Mouse (Mus musculus) kidney, postnatal 10 days (tissue): Measurements from ENCODE around the gene Klb.
A peak's percentile ranks its signal among the peaks of the same experiment; 100 is the strongest.

Experiments used
- DNase-seq: peaks from one replicate; pipeline ENCODE4 v3.0.0; 2021; ENCODE audit warnings: mixed read lengths

Klb gene

DNA sequence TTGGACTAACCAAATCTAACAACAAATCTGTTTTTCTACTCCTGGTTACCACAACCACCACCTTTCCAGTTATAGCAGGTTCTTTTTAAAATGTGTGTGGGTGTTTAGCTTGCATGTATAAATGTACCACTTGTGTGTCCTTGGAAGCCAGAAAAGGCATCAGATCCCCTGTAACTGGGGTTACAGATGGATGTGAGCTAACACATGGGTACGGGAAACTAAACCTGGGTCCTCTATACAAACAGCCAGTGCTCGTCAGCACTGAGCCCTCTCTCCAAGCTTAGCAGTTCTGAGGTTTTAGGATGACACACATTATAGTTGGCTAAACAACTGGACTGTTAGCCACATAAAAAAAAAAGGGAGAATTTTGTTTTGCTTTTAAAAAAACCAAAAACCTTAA, 37.6 kb downstream of the Klb start:
- DNase-seq: no peak

DNA sequence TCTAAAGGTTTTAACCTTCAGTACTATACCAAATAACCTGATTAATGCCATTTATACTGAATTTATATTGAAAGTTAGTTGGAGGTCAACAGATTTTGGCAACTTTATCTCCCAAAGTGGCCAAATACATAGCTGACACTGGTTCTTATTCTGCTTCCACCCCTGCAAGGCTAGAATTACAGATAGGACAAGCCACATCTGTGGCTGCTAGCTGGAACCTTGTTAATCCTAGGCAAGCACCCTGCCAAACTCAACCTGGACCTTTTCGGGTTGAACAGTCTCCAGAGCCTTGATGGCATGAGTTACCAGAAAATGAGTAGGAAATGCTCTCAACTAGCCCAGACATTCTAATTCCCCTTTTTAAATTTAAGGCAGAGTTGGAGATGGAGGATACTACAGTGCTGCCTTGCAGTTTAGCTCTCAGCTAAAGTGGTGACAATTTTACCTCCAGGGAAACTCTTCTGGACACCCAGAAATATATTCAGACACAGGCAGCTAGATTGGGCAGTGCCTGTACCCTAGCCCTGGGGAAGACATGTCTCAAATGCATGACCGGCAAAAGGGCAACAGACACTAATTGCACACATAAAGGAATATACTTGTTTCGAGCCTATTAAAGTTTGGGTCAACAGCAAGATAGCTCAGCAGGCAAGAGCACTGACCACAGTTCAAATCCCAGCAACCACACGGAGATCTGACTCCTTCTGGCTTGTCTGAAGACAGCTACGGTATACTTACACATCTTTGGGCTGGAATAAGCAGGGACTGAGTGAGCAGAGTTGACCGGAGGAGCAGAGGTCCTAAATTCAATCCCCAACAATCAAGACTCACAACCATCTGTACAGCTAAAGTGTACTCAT, 39.1 kb downstream of the Klb start:
- DNase-seq: no peak

DNA sequence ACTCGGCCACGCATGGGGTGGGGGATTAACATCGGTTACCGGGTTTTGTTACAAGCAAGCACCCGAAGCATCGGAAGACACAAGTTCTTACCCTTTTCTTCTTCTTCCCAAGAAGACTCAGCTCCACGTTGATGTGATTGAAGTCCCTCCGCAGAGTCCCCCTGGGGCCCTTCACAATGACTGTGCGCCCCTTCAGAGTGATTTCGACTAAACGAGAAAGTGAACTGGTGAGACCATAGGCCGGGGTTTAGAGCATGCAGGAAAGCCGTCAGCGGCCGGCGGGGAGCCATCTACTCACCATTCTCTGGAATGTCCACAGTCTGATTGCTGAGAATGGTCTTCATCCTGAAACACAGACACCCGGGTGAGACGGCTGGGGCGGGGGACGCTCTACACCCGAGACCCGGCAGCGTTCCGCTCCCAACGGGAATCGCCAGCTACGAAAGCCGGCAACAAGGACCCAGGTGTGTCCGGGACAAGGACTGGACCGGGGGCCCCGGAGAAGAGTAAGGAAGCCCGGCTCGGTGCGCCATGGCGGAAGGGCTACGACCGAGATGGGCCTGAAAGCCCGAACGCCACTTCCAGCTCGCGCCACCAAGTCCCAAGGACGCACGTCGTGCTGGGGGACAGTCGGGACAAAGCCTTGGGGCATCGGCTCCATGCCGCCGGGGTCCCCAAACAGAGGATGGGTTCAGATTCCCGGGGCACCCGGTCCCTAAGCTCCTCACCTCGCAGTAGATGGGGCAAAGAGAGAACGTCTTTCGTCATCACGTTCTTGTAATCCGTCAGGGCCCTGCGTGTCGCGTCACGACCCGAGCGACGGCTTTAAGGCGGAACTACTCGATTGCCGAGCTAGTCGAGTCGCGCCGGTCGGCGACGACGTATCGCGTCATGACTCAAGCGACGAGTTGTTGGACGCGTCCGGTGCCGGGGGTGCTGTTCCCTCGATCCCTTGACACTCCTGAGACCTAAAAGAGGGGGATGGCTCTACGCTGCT, 42.8 kb downstream of the Klb start, which contains the start of the genes Rpl9 and Lias:
Gene Rpl9, minus strand, starts transcription at position 797 of the 997 bp plus-strand sequence.
Gene Lias, plus strand, starts transcription at position 850 of the 997 bp plus-strand sequence.
- DNase-seq: peak; percentile 99

DNA sequence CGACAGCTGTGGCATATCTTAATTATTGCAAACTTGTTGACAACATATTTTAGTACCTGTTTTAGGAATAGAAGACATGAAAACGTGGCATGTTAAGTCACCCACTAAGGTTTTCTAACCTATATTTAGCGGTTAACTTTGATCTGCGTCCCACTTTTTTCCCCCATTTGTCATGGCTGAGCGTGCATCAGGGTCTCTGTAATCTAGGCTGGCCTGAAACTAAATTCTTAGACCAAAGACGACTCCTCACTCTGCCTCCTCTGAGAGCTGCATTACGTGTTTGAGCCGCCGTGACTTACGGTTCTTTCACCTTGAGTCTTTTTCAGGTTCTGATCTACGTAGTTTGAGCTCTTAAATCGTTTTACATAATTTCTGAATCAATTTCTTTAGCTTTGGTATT, 43.6 kb downstream of the Klb start:
- DNase-seq: no peak

DNA sequence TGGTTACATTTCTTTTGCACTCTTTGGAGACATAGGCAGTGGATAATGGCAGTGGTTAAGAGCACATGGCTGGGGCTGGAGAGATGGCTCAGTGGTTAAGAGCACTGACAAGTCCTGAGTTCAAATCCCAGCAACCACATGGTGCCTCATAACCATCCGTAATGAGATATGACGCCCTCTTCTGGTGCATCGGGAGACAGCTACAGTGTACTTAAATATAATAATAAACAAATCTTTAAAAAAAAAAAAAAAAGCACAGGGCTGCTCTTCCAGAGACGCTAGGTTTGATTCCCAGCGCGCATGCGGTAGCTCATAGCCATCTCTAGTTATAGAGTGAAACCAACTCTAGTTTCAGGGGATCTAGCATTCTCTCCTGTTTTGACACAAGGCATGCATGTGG, 46.3 kb downstream of the Klb start:
- DNase-seq: no peak

DNA sequence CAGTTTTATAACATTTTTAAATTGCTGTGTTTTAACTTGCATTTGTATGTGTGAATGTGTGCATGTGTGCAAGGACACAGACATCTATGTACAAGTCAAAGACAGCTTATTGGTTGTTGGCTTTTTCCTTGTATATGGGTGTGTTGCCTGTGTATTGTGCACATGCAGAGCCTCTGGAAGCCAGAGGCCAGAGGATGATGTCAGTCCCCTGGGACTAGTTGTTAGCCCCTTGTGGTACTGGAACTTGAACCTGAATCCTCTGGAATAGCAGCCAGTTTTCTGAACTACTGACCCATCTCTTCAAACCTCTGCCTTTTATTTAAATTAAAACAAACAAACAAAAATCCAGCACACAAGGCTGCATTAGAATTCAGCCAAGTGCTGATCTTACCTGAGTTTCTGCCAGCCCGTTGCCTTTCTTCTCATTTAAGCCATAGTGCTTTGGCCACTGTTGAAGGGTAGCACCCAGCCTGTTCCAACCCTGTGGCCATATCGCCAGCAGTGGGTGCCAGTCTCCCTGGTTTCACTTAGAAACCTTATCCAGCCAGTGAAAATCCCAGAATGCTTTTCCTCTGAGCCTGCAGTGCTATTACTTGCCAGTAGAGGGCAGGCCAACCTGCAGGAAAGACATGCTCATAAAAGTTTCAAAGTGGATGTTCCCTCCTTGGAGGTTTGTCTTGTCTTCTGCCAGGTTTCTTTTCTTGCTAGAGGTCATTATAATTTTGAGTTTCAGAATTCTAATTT, 53.3 kb downstream of the Klb start:
- peak; percentile 90 for DNase-seq

DNA sequence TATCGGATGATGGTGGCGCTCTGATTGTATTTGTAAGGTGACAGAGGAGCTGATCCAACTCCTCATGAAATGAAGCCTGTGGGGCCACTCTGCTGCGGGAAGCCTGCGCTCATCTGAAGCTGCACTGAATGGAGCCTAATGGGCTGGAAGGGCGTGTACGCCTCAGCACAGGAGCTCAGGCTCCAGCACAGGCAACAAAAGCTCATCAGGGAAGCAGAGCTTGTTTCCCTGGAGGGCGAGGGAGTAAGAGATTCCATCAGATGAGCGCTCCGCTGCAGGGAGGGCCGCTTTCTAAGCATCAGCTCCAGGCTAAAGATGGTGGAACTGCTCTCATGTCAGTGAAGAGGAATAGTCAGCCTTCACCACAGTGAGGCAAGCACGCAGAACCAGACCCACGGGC, 59.9 kb downstream of the Klb start:
- no peak for DNase-seq

DNA sequence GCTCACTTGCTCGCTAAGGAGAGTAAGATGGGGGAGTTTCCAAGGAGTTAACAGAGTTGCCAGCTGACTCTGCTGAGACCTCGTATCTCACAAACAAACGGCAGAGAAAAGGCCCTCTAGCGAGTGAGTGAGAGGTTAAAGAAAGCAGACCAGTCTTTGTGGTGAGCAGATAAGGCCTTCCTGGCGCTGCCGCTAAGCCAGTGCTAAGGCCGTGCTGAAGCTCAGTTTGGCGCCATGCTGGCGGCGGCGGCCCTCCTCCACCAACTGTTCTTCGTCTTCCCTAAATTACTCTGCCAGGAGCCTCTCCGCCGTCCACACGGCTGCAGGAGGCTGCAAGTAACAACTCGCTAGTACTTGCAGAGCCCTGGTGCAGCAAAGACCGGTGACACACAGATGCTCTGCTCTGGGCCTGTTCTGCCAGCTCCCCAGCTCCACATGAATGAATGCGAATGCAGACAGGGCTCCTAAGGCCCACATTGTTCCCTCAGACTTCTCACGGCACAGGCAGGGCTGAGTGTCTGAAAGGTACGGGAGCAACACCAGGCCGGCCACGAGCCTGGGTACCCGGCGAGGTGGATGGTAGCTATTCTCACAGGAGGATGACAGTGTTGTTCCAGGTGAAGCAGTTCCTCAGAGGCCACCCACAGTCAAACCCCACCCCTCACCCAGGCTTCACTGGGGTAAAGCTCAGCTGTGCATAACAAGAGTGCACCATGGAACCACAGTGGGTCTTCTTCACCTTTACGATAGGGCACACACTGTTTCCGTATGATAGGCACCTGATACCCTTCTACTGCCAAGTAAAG, 67.7 kb downstream of the Klb start:
- DNase-seq: peak; percentile 27

DNA sequence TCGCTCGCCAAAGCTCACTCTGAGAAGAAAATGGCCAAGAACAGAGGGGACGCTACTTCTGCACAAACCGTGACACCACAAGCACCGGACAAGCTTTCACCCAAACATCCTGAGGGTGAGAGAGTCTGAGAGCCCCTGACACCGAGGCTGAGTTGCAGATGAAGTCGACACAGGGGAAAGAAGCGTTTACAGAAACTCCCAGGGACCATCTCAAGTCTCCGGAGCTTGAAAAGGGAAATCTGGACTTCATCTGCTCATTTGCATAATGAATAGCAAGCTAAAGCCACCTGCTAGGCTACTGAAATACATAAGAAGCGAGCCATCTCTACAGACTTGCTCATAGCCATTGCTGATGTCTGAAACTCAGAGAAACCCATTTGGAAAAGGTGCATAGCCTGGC, 71.0 kb downstream of the Klb start:
- DNase-seq: no peak

DNA sequence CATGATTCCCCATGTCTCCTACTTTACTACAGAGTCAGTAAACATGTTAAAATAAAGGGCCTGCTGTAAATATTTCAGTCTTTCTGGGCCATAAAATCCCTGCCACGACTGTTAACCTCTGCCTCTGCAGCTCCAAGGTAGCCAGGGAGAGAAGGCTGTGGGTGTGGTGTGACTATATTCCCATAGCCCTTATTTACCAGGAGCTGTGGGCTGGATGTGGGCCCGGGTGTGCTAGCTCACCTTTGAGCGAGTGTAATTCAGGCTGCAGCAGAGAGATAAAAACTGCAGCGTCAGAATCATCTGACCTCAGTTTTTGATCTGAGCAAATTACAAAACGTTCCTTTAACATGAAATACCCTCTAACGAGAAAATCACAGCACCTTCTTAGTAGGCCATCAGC, 72.7 kb downstream of the Klb start:
- DNase-seq: peak; percentile 11

DNA sequence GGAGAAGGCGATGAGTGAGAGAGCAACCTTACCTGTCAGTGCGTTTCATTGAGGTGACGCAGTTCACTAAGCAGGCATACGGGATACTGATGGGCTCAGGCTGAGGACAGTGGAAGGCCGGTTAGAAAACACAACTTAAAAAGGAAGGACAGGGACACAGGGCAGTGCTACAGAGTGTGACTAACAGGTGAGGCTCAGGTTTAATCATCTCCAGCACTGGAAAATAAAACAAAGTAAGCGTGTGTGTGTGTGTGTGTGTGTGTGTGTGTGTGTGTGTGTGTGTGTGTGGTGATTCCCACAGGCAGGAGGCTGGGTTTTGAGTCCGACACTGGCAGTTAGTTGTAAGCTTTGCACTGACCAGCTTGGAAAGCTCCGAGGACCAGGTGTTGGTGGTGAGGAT, 74.7 kb downstream of the Klb start:
- peak; percentile 16 for DNase-seq

DNA sequence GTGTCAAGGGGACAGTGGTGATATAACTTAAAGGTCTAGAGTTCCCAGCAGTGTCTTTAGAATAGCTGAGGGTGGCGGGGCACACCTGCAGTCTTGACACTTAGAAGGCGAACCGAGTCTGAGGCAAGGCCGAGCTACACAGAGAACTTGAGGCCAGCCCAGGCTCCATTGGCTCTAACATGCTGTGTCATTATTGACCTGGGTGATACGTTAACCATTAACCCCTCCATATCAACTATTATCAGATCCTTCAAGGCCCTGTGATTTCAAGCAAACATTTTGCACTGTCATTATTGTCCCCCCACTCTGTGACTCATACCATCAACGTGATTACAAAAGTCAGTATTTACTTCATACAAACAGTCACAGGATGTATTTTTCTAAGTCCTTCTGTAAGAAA, 76.1 kb downstream of the Klb start:
- peak; percentile 17 for DNase-seq

DNA sequence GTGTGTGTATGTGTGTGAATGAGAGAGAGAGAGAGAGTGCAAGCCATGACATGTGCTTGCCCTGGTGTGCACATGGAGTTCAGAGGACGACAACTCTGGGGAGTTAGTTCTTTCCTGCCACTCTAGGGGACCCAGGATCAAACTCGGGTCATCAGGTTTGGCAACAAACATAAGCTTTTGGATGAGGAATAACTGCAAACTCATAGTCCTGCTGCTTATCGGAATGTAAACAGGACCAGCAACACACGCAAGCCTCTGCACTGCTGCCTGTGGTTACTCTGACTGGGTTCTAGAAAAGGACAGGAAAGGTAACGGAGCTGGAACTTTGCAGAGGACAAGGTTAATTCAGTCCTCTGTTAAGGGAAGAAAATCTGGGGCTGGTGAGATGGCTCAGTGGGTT, 77.1 kb downstream of the Klb start:
- no peak for DNase-seq

DNA sequence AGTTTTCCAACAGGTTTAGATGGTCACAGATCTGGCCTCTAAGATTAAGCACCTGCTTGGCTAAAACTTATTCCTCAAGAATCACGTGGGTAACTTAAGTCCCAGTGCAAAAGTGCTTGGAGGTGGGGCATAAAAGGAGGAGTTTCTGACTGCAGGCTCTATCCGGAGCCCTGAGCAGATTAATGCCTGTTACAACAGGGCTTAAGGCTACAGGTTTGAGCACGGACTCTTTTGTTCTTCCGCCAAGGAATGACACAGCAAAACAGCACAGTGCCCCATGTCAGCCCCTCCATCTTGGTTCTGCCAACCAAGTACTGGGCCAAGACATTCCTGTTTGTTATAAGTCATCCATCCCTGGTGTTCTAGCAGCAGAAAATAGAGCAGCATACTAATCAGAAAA, 80.2 kb downstream of the Klb start:
- no peak for DNase-seq

DNA sequence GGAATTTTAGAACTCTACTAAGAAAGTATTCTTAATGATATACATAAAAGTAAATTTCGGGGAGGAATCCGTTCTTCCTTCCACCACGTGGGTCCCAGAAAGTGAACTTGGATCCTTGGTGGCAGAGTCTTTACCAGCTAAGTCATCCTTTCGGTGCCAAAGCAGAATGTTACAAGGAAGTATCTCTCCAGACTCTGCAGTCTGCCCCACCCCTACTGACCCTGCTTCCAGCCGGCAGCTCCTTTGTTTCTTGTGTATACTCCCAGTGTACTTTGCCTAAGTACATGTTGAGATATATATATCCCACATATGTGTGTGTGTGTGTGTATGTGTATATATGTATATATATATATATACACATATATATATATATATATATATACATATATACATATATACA, 81.3 kb downstream of the Klb start:
- DNase-seq: no peak
